15 mouse cellular contexts compared by ENCODE assay signal in genomic region chr8:70222041-70222440, GRCm38 (mm10).
"Had no signal": no experiment of that assay in that cellular context is flagged by ENCODE, and none has a peak within 500 bp of the region (broad histone marks: within the 10 kb centered on the region; RNA-seq: fewer than 3 reads in every experiment).

No protein-coding gene starts in this region.

- H3K9ac ChIP-seq: liver, embryonic 13.5 days had no signal

- DNase-seq: kidney, adult 2 months; kidney, postnatal 14 days; layer of hippocampus, adult 9-11 months; liver, embryonic 13.5 days; lung, adult 2 months; lung, postnatal 14 days; lung, postnatal 4 days; midbrain, embryonic 14.5 days; right cerebral cortex, adult 18-20 months; right cerebral cortex, postnatal 14 days; thymus, adult 2 months; thymus, postnatal 14 days; thymus, postnatal 4 days had no signal

- H3K4me3 ChIP-seq: layer of hippocampus, adult 2 months; liver, embryonic 13.5 days had no signal

- H3K4me2 ChIP-seq: liver, embryonic 13.5 days; midbrain, embryonic 11.5 days had no signal

- H3K9me3 ChIP-seq: liver, embryonic 13.5 days had no signal

- H3K27me3 ChIP-seq: liver, embryonic 13.5 days had no signal

- H3K27ac ChIP-seq: layer of hippocampus, adult 2 months; liver, embryonic 13.5 days had no signal
